Mouse (Mus musculus): ENCODE measurements around the gene Olfr1507.

GRCm38 (mm10) chr14:52442690-52443089 is 52.9 kb downstream of the Olfr1507 start, which contains the start of gene Olfr1509:
- TF ChIP-seq CTCF (conservative IDR thresholded peaks at IDR 0.05; ENCODE audit: low read length) (no peak), NANOG (IDR thresholded peaks at IDR 0.05; ENCODE audit: borderline replicate concordance, low read length) (no peak), POU5F1 (IDR thresholded peaks at IDR 0.05; ENCODE audit: borderline replicate concordance, low read length) (no peak)
